Mouse (Mus musculus): ENCODE measurements around the gene Ip6k1.

DNA sequence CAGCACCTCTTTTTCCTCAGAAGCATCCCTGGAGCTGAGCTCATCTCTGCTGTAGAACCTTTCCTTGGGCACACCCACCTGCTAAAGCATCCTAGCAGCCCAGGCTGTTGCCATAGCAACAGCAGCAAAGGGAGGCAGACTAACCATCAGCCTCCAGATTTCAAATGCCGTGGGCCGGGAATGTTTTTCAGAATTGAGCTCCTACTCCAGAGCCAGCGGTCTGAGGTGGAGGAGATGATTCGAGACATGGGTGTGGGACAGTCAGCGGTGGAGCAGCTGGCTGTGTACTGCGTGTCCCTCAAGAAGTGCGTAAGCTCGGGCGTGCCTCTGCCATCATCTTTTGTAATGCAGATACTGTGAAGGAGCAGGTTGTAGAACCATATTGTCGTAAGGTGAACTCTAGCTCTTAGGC, 40.9 kb upstream of the Ip6k1 start:
- no peak for TF ChIP-seq CTCF (conservative IDR thresholded peaks at IDR 0.05; ENCODE audit: insufficient read depth, insufficient read length, low read depth, low read length)
- no peak for TF ChIP-seq POLR2A (IDR thresholded peaks at IDR 0.05; ENCODE audit: low read depth, low read length)
